8 mouse cellular contexts compared by ENCODE assay signal in genomic region chr4:9184451-9185121, GRCm38 (mm10).
DNase-seq lines count a peak whose midpoint lies in the region; ATAC-seq and TF ChIP-seq lines count a peak whose summit lies in the region.

No protein-coding gene starts in this region.

- no peaks in the 10 kb centered on the region for H3K27me3 ChIP-seq in testis, adult 2 months (ENCODE audit: control insufficient read depth, insufficient read depth, low read length)
- no peaks in the 10 kb centered on the region for H3K27me3 ChIP-seq in embryonic facial prominence, embryonic 11.5 days (ENCODE audit: control insufficient read depth, insufficient read depth, low read length)
- no peaks in the 10 kb centered on the region for H3K27me3 ChIP-seq in liver, postnatal 0 days (ENCODE audit: insufficient read depth, low read length)
- H3K27me3 ChIP-seq in neural tube, embryonic 15.5 days (replicated peaks): no peaks in the 10 kb centered on the region

- ATAC-seq in embryonic facial prominence, embryonic 11.5 days (replicated peaks; ENCODE audit: insufficient number of reproducible peaks, low FRiP score, low TSS enrichment, low read depth): peak; percentile 83; the same call in 1 of the 2 replicates
- no peak for ATAC-seq in liver, postnatal 0 days
- peak; percentile 77 for ATAC-seq in neural tube, embryonic 15.5 days (ENCODE audit: low FRiP score)

- H3K4me1 ChIP-seq in testis, adult 2 months (ENCODE audit: control insufficient read depth, insufficient read depth, low read length): peaks cover 8% of the 10 kb centered on the region
- no peaks in the 10 kb centered on the region for H3K4me1 ChIP-seq in embryonic facial prominence, embryonic 11.5 days (ENCODE audit: control insufficient read depth, insufficient read depth, low read length)
- H3K4me1 ChIP-seq in liver, postnatal 0 days (ENCODE audit: insufficient read depth): 0 out of 2 replicates have a peak, but pooled peaks cover 3% of the 10 kb centered on the region
- peaks cover 14% of the 10 kb centered on the region for H3K4me1 ChIP-seq in neural tube, embryonic 15.5 days

- H3K27ac ChIP-seq in testis, adult 2 months (ENCODE audit: control insufficient read depth, insufficient read depth, low read depth, low read length): no peak overlapping the region
- H3K27ac ChIP-seq in embryonic facial prominence, embryonic 11.5 days (replicated peaks; ENCODE audit: low read depth, low read length): no peak overlapping the region; the same call in 1 of the 2 replicates
- H3K27ac ChIP-seq in liver, postnatal 0 days (ENCODE audit: low read depth): no peak overlapping the region
- H3K27ac ChIP-seq in neural tube, embryonic 15.5 days (replicated peaks): peak overlapping the region; percentile 62

- H3K9me3 ChIP-seq in embryonic facial prominence, embryonic 11.5 days (replicated peaks; ENCODE audit: control insufficient read depth, low read length): no peaks in the 10 kb centered on the region
- no peaks in the 10 kb centered on the region for H3K9me3 ChIP-seq in liver, postnatal 0 days (ENCODE audit: low read length)
- H3K9me3 ChIP-seq in neural tube, embryonic 15.5 days (replicated peaks): no peaks in the 10 kb centered on the region

- peak overlapping the region; percentile 21 for H3K4me3 ChIP-seq in testis, adult 2 months (ENCODE audit: control insufficient read depth, low read depth, low read length)
- H3K4me3 ChIP-seq in embryonic facial prominence, embryonic 11.5 days (ENCODE audit: low read depth, low read length): no peak overlapping the region; the same call in 1 of the 2 replicates
- H3K4me3 ChIP-seq in liver, postnatal 0 days (ENCODE audit: low read depth, low read length): peak overlapping the region; percentile 3; the same call in 1 of the 2 replicates
- peak overlapping the region; percentile 14 for H3K4me3 ChIP-seq in neural tube, embryonic 15.5 days (replicated peaks)

- no peak for DNase-seq in testis, postnatal 10 days (ENCODE audit: low spot score)
- peak; percentile 53 for DNase-seq in embryonic facial prominence, embryonic 11.5 days (ENCODE audit: low spot score)
- DNase-seq in heart, postnatal 4 days: peak; percentile 63
- DNase-seq in liver, postnatal 0 days: no peak
- no peak for DNase-seq in spleen, postnatal 14 days (ENCODE audit: low spot score in 2 of 2)
- DNase-seq in testis, postnatal 14 days (ENCODE audit: low spot score): no peak

- peak overlapping the region; percentile 26 for H3K9ac ChIP-seq in embryonic facial prominence, embryonic 11.5 days (replicated peaks; ENCODE audit: low read length)
- H3K9ac ChIP-seq in liver, postnatal 0 days (replicated peaks): no peak overlapping the region
- H3K9ac ChIP-seq in neural tube, embryonic 15.5 days (replicated peaks): peak overlapping the region; percentile 26; the same call in 1 of the 2 replicates

- H3K4me2 ChIP-seq in embryonic facial prominence, embryonic 11.5 days (ENCODE audit: low read depth, low read length): peak overlapping the region; percentile 33
- peak overlapping the region; percentile 56 for H3K4me2 ChIP-seq in liver, postnatal 0 days (ENCODE audit: low read depth, low read length)
- H3K4me2 ChIP-seq in neural tube, embryonic 15.5 days: peak overlapping the region; percentile 52

- TF ChIP-seq CTCF in testis, adult 2 months (IDR thresholded peaks at IDR 0.05; ENCODE audit: control insufficient read depth, insufficient read depth, insufficient replicate concordance, low read depth, low read length): no peak
- TF ChIP-seq CTCF in liver, postnatal 0 days (IDR thresholded peaks at IDR 0.05; ENCODE audit: low read depth): no peak

- under 1% methylated on average over 12 of the region's 12 CpGs for WGBS in embryonic facial prominence, embryonic 11.5 days
- WGBS in liver, postnatal 0 days (ENCODE audit: insufficient replicate concordance): 4% methylated on average over 12 of the region's 12 CpGs
- WGBS in neural tube, embryonic 15.5 days: 2% methylated on average over 12 of the region's 12 CpGs

- TF ChIP-seq POLR2A in testis, adult 2 months (IDR thresholded peaks at IDR 0.05; ENCODE audit: control insufficient read depth, low read depth, low read length): no peak

- TF ChIP-seq EP300 in liver, postnatal 0 days (IDR thresholded peaks at IDR 0.05; ENCODE audit: low read depth): no peak

- H3K36me3 ChIP-seq in testis, adult 2 months (ENCODE audit: control insufficient read depth, insufficient read depth, low read length): no peaks in the 10 kb centered on the region
- H3K36me3 ChIP-seq in embryonic facial prominence, embryonic 11.5 days (replicated peaks; ENCODE audit: control insufficient read depth, insufficient read depth, low read depth, low read length): no peaks in the 10 kb centered on the region
- no peaks in the 10 kb centered on the region for H3K36me3 ChIP-seq in liver, postnatal 0 days (replicated peaks; ENCODE audit: insufficient read depth, low read length)
- H3K36me3 ChIP-seq in neural tube, embryonic 15.5 days: no peaks in the 10 kb centered on the region

Comparison
In these comparisons a context has a peak if more than half of its experiments do, and no peak if none do; other contexts are left out.
1. DNase-seq: peak in embryonic facial prominence, embryonic 11.5 days (single experiment) and heart, postnatal 4 days (single experiment); none in testis, postnatal 10 days (single experiment), liver, postnatal 0 days (single experiment), spleen, postnatal 14 days (0 of 2) and testis, postnatal 14 days (single experiment).
2. Peak in every context shown above with its lines, with median percentiles within 50 percentile points of each other: H3K4me2 ChIP-seq.